Mouse (Mus musculus) cerebellum, postnatal 4 days (tissue): Measurements from ENCODE around the gene Rnf13.
"Not testable (repeated sequence)": the region's sequence is repeated elsewhere in the genome, so short reads cannot be mapped to it uniquely, and the experiment has no call there.

Source experiments
- DNase-seq, 2 experiments: peaks; one replicate each; pipeline ENCODE4 v3.0.0; 2022; ENCODE audit warnings: low spot score in 2 of 2, mixed read lengths in 1 of 2

The Rnf13 gene

DNA sequence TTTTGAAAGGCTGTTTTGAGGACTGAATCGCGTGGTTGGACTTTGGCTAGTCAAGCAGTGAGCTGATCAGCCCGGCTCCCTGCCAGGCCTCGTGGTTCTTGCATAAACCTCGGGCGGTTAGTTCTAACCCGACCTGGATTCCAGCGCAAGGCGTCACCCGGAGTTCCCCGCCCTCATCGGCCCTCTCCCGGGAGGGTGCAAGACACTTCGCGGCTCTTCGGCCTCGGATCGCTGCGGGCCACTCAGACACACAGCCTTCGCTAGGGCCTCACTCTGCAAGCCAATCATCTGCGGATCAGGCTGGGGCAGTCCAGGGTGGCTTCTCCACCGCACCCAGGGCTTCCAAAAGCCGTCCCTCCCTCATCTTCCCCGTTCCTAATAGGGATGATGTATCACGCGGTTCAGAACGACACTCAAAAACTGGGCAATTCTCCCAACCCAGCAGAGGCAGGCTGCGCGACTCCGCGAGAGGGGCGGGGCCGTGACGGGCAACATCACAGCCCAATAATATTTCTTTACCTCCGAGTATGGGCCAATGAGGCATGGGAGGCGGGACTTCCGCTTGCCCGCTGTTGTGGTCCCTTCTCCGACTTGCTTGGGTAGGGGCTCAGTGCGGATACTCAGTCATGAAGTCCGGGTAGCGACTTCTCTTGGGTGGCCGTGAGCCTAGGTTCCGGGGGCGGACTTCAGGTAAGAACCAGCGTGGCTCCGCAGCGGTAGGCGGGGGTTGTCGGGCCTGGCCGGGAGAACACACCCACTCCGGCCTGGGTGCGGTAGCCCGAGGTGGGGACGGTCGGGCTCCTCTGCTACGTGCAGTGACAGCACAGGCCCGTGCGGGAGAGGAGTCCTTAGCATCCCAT lies at the start of gene Rnf13:
TSS of gene Rnf13 (plus strand) at position 552 of the 860 bp plus-strand sequence.
- DNase-seq, result peak; percentile 88 to 96

DNA sequence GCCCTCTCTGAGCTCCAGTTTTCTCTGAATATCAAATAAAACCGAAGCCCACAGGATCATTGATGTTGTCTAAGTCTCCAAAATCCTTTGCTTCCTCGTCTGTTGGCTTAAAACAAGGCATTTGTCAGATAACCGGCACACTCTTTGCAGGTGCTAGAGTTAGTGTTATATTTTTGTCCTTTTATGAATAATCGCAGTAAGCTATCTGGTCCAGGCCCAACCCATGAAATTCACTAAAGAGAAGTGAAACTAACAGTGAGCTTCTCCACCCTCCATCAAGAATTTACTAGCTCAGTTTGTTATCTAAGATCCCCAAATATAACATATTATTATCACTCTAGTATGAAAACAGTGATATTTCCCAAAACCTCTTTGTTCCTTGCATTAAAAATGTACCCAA lies 44.1 kb upstream of the Rnf13 start:
- DNase-seq, result no peak

DNA sequence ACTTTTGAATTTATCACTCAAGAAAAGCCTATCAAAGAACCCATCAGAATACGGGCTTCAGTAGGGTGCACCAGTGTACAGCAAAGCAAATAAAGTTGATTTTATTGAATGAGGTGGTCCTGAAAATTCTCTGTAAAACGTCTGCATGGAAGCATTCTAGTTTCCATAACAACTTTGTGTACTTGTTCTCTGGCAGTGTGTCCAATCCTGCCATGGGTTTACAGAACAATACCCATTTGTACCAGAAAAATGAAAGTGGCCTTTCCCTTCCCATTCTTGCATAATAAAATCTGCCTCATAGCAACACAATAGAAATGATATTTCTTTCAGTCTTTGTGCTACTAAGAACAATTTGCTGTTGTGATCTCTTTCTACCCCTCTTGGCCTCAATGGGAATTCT lies 43.1 kb upstream of the Rnf13 start, which contains the start of gene Ankub1:
TSS of gene Ankub1 (minus strand) at position 81 of the 400 bp plus-strand sequence.
- no peak for DNase-seq

DNA sequence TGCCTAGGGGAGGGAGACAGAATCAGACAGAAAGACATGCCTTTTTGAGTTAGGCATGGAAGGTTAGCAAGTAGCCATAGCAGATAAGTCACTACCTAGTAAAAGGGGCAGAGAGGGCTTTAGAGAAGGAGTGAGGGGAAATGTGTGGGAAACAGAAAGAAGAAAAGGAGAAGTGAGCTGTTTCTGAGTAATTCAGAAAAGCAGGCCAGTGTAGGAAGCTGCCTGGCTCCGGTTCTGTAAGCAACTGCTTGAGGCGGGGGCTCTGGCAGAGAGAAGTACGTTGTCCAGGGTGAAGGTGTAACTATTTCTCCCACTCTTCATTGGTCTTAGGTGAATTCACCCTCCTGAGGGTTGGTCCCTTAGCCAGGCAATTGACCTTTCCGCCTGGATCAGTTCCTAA lies 39.6 kb upstream of the Rnf13 start:
- no peak for DNase-seq

DNA sequence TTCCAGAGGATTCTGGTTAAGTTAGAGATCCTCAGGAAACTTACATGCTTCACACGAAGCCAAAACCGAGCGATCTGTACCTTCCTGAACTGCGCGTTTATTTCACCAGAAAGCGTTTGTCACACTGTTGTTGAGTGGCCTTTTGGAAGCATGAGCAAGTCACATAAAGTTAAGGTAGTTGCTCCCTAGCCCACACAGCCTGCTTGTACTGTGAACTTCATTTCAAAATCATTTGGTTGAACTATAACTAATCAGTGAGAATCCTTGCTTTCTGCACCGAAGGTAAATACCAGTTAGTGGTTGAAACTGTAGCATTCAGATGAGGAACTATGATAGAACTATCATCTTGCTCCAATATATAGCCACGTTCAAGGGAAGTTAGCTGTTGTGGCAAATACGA lies 39.1 kb upstream of the Rnf13 start:
- no peak for DNase-seq

DNA sequence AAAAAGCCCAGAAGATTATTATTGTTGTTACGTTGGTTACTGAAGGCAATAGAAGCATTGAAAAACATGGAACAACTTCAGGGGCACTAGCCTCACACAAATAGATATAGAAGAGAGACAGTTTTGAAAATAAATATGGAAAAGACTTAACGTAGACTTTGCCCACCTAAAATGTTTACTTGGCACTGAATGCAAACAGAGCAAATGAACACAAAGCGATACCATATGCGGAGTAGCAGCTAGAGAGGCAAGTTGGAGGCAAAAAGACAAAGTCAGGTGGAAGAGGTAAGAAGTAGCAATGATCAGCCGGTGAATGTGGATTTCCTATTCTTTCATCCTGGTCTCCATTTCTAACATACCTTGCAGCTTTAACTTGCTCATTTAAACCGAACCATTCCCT lies 21.7 kb upstream of the Rnf13 start:
- DNase-seq, result no peak

DNA sequence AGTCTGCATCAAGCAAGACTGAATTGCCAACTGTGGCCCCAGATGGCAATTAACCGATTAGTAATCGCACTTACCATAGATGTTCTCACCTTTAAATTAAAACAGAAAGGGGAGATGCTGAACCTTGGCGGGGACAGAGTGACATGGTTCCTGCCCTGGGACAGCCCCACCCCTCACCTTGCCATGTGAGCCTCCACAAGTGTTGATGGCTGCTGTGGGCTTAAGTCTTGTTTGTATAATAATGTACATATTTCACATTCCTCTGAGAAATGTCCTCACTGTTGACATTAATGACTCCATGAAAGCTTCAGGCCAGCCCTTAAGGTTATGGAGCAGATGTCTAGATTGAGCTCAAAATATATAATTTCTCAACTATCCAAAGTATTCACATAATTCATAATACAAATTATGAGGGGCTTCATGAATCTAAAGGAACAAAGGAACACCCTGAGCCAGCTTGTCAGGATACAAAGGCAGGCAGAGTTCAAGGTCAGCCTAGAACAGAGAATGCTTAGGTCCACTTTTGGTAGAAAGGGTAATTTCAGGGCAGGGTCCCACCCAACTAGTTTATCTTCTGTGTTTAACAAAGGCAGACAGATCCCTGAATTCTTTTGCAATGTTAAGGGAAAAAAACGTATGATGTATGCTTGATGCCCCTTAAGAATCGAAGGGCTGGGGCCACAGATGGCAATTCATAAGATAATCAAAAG lies 3.5 kb upstream of the Rnf13 start:
- DNase-seq, result no peak

DNA sequence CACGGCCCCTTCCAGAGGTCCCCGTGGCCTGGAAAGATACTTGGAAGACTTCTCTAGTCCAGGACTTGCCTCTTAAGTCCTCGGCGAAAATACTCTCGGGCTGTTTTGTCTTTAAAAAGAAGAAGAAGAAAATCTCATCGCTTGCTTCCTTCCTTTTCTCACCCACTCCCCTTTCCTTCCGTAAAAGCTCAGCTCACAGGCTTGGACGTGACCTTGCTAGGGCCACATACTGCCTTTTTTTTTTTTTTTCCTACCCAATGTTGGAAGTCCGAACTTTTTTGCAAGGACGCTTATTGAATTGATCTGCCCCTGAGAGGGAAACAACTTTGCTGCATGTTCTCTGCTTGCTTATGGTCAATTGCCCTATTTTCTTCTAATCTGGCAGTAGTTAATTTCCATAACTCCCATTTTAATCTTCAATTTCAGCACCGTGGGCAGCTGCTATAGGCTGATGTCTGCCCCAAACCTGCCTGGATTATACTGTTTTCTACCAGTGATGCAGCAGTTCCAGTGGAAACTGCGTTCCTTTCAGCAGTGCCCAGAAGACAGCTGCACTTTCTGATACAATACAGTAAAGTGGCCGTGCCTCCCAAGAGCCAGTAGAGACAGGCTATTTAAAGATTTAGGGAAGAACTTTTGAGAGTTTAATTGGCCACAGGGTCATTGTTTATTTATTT lies 695 bp downstream of the Rnf13 start:
- no peak for DNase-seq

DNA sequence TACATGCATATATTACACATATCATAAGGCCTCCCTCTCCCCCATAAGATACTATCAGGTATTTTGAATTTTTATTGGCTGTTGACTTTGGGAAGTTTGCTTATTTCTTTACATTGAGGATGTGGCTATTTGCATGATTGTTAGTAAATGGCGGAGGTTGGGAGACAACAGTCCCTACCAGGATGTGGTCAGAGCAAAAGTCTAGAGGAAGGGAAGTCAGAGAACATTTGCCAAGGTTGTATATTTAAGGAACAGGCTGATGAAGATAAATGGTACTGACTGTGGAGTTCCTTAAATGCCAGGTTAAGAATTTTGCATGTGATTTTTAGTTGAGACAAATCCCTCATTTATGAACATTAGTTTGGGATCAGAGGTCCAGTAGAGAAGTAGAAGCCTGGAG lies 4.0 kb downstream of the Rnf13 start:
- no peak for DNase-seq

DNA sequence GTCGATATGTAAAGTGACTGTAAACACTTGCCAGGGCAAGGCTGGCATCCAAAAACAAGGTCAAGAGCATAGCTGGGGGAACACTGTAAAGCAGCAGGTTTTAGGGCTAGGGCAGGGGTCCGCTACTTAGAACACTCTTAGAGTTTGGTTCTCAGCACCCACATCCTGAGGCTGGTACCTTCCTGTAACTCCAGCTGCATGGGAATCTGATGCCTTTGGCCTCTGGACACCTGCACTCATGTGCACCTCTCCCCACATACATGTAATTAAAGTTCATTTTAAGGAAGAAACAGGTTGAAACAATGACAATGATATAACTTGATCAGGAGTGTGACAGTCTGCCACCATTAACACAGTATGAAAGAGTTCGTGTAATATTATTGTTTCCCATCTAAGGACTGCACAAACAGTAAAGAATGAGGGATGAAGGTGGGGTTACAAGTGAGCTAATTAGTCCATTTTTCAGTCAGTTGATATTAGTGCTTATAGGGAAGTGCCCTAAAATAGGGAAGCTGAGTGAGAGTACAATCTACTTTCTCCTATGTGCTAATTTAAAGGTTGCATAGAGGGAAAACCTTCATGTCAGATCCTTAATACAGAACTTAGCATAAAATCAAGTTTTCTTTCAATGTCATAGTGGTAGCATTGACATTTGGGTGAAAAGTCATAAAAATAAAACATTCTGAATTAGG lies 12.9 kb downstream of the Rnf13 start:
- no peak for DNase-seq

DNA sequence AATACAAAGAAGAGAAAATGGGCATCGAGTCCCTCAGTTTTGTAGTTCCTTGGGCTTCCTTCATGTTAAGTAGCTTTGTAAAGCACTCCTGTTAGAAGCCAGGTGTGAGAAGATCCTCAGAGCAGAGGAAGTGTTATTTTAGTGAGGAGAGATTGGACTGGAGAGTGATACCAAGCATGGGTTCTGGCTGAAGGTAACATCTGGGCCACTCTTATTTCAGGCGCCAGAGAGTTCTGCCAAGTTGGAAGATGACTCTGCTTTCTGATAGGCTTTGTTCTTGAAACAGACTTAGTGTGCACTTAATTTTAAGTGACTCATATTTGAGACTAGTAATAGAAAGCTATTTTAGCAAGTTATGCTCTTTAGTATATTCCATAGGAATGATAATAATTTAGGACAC lies 41.1 kb downstream of the Rnf13 start:
- no peak for DNase-seq

DNA sequence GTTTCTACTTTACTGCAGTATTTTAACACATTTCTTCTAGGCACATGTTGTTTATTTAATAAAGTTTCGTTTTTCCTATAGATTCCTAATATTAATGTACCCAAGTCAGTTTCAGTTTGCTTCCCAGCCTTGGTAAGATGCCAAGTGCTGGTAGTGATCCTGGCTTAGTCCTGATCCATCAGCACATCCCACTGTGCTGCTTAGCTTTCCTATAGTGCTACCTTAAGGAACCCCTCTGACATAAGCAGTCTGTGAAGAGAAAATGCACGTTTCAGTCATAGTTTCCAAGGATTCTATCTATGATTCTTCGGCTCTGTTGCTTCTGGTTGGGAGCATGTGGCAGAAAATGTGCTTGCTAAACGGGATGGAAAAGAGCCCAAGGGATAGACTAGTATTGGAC lies 52.6 kb downstream of the Rnf13 start:
- DNase-seq, result no peak

DNA sequence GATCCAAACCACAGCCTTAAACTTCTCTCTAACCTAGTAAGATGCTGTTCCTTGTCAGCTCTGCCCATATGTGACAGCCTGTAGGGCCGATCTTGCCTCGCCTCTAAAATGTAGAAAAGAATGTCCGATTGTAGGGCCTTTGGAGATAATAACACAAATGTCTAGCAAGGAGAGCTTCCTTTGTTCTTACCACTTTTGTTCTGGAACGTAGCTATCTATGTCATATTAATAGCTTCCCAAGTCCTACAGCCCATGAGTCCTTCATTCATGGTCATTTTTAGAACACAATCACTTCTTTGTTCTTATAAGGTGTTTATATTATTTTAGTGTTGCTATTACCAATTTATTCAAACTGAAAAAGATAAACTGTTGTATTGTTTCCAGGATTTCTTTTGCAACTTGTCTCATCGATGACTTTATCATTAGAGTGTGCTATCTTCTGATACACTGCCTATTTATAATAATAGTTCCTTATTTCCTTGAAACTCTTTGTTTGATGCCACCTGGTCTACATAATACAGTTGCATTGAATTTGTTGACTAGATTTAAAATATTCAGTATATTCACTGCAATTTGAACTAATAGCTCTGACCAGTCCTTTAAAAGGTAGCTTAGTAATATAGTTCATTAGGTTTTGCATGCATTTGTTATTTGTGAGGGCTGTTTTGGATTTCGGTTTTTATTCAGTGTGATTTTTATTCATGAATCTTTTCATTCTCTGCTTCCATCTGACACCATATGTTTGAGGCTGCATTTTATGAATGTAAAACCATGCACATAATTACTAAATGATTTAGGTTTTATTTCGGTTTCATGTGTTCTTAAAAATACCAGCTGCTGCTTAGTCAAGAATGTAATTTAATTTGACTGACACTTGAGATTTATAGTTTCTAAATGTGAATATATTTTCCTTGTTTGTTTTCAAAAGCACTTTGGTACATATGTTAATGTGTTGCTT lies 53.4 kb downstream of the Rnf13 start:
- no peak for DNase-seq

DNA sequence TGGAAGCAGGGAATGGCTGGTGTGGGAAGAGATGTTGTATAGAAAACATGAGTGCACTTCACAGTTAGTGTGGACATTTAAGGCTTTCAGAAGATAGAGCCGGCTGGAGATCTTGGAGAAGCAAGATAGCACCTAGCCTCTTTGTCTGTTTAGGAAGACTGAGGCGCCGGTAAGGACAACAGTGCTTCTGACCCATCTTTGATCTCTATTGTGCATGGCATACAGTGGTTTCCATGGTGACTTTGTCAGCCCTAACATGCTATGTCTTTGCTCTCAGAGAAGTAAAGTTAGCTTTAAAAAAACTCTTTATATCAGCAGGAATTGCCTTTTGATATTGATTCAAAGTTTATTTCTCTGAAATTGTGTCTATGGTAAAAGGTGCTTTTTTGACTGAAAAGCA lies 55.2 kb downstream of the Rnf13 start:
- DNase-seq, result no peak

DNA sequence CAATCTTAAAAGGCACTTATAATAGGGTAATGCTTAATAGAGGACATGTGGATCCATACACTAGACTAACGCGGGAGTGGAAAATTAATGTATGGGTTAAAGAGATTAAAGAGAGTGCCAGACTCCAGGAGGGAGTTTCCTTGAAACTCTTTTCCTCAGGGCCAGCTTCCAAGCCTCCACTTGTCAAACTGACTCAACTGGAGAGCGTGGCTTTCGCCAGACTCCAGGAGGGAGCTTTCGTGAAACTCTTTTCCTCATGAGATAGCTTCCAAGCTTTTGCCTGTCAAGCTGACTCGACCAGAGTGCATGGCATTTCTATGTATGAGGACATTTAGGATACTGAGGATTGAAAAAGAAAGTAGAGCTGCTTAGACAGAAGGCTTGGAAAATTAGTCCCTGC lies 59.2 kb downstream of the Rnf13 start:
- not testable (repeated sequence) for DNase-seq

DNA sequence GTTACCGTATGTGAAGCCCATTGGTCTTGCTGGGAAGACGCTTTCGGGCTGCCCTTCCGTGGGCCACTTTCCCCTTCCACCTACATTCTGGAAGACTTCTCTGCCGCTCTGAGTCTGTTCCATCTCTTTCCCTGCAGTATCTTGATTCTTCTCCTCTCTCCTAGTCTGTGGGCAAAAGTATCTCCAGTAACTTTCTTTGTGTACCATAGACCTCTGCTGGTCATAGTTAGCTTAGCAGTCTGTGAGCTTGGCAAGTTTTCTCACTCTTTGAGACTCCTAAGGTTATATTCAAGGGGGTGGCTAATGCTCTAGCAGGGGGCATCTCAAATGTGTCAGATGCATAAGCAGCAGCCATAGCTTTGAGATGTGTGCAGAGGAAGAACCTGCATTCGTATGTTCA lies 79.6 kb downstream of the Rnf13 start:
- peak in 1 of 2 experiments; percentile 8 for DNase-seq

DNA sequence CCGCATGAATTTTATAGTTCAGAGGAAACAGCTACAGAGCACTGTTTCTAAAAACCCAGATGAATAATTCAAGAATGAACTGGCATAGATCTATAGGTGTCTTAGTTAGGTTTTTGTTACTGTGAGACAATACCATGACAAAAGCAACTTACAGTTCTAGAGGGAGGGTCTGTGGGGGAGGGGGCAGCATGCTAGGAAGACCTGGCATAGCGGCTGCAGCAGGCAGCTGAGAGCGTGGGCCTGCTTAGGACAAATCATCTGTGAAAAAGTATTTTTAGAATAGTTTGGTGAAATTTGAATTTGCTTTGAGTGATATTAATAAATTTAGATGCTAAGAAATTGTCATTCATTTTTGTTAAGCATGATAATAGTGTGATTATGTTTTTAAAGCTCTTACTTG lies 90.0 kb downstream of the Rnf13 start:
- no peak for DNase-seq

DNA sequence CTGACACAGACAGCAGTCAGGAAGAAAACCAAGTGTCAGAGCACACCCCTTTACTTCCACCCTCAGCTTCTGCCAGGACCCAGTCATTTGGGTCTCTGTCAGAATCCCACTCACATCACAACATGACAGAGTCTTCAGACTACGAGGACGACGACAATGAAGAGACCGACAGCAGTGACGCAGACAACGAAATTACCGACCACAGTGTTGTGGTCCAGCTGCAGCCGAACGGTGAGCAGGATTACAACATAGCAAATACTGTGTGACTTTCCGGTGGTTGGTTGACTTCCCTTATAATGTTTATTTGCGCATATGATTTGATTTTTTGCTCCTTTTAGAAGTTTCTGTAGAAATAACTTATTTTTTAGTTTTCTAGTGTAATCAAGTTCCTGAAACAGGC lies 97.7 kb downstream of the Rnf13 start:
- DNase-seq, result no peak

DNA sequence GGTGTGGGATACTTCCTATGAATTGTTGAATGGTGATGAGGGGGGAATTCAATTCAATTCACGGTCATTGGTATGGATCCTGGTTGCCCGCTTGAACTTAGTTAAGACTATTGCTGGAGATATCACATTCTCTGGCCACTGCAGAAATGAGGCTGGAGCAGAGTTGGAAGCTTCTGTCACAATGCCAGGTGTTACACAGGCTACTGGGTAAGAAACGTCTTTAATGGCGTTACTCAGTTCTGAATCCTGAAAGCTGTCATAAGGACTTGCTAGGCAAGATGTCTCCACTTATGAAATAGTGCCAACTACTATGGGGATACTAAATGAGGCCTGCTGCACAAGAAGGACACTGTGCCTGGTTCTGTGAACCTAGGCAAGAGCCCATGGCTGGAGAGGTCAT lies 101.0 kb downstream of the Rnf13 start:
- DNase-seq, result no peak

DNA sequence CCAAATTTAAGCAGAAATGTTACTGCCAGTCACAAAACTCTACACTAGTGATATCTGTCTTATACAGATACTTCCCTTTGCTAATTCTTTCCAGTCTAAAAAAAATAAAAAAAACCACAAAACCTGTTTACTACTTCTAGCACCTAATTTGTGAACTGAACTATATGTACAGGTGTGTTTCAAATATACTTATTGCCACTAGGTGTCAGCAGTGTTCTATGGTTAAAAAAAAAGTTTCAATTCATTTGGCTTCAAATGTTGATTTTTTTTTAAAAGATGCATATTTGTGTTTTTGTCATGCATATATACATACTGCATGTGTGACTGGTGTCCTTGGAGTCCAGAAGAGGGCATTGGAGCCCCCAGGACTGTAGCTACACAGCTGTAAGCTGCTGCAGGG lies 107.9 kb downstream of the Rnf13 start:
- DNase-seq, result no peak
